Mouse (Mus musculus) left cerebral cortex, postnatal 36 days (tissue): ENCODE data around the gene Chmp5. TPM values are rescaled to one million over a fixed set of nuclear protein-coding genes. Genes with fewer than 3 reads are reported as not detected.

ENCODE experiments used
- DNase-seq, 2 experiments: peaks; one replicate each; pipeline ENCODE4 v3.0.0; 2021 to 2022; ENCODE audit warnings: low spot score in 2 of 2, mixed read lengths in 1 of 2
- intact Hi-C: fragments of 180-260 bp; cut with DNase I; formaldehyde crosslinking; loops from one replicate; pipeline ENCODE4 v1.15.1; 2025
- microRNA-seq: library from miRNA; unstranded; fragments of <30 nt; microRNA quantifications from one replicate; pipeline ENCODE4 v1.2.0, GENCODE M21; 2022
- total RNA-seq, 2 experiments: library from RNA; stranded (reverse); gene quantifications; 2 replicates each; pipeline ENCODE4 v1.2.3; 2021

The Chmp5 gene
- total RNA-seq, 2 experiments from 2014 or later = 81.2 to 81.6 TPM

- intact Hi-C loops = no loop called here
Measured at GRCm38 (mm10) chr4:40997916-40998315, 49.7 kb downstream of the Chmp5 start.

GRCm38 (mm10) chr4:41000271-41000670, 52.1 kb downstream of the Chmp5 start:
- no peak for DNase-seq
- intact Hi-C loops = no loop called here

More at GRCm38 (mm10) chr4:40997916-40998315, 49.7 kb downstream of the Chmp5 start:
- DNase-seq = no peak

GRCm38 (mm10) chr4:41000842-41001639, 52.8 kb downstream of the Chmp5 start:
- DNase-seq = no peak
- intact Hi-C loops = no loop called here

GRCm38 (mm10) chr4:41013351-41013750, 65.1 kb downstream of the Chmp5 start:
- intact Hi-C loops = no loop called here
- no peak for DNase-seq

Small RNA genes within 50 kb of the gene (microRNA-seq; reads per million reads assigned to microRNA genes)
- gene Mir3094 = 0.76 reads per million

Other genes starting within 250 kb of the Chmp5 start
- gene Aptx, start 245.2 kb upstream of the Chmp5 start, total RNA-seq = 10 to 100 TPM; 28.1 to 29.8 TPM
- gene Dnaja1, start 226.3 kb upstream of the Chmp5 start, total RNA-seq = 100 to 1,000 TPM; 267 to 314 TPM
- gene Smu1, start 190.5 kb upstream of the Chmp5 start, total RNA-seq = 10 to 100 TPM; 48.2 TPM
- 1 to 10 TPM; 4.1 to 5.1 TPM for gene B4galt1, start 94.4 kb upstream of the Chmp5 start, total RNA-seq
- gene Spink4, start 28.4 kb upstream of the Chmp5 start, total RNA-seq = not detected
- 100 to 1,000 TPM; 170 to 211 TPM for gene Bag1, start 113 bp upstream of the Chmp5 start, total RNA-seq
- 10 to 100 TPM; 67.3 to 78.5 TPM for gene Nfx1, start 22.5 kb downstream of the Chmp5 start, total RNA-seq
- gene Aqp7, start 99.7 kb downstream of the Chmp5 start, total RNA-seq = not detected
- not detected for gene Aqp3, start 149.8 kb downstream of the Chmp5 start, total RNA-seq
- 10 to 100 TPM; 84.6 to 88.9 TPM for gene Nol6, start 176.0 kb downstream of the Chmp5 start, total RNA-seq
- gene Ube2r2, start 187.3 kb downstream of the Chmp5 start, total RNA-seq = 10 to 100 TPM; 78.0 to 80.2 TPM